Mouse (Mus musculus) neural tube, embryonic 15.5 days (tissue): ENCODE results near the gene Ddx50. TPM values are rescaled to one million over a fixed set of nuclear protein-coding genes. Genes with fewer than 3 reads are reported as not detected.

Source experiments
- ATAC-seq: fragments of 200-750 bp; cut with Nextera tagmentation; 2 replicates; pipeline ENCODE4 v1.8.0; 2017; ENCODE audit warnings: mild to moderate bottlenecking, moderate TSS enrichment, moderate library complexity; ENCODE audit not compliant: low FRiP score
- H3K27ac ChIP-seq: fragments of 300-500 bp; sonication (generic); replicated peaks from 2 replicates; pipeline ENCODE4 v1.5.1; 2015; ENCODE audit warnings: mild to moderate bottlenecking, inconsistent platforms
- H3K27me3 ChIP-seq: fragments of 300-500 bp; sonication (generic); replicated peaks from 2 replicates; pipeline ENCODE4 v1.6.1; 2015; ENCODE audit warnings: inconsistent platforms
- H3K36me3 ChIP-seq: fragments of 300-500 bp; sonication (generic); 2 replicates; pipeline ENCODE4 v1.6.1; 2015; ENCODE audit warnings: inconsistent platforms
- H3K4me1 ChIP-seq: fragments of 300-500 bp; sonication (generic); 2 replicates; pipeline ENCODE4 v1.6.1; 2015; ENCODE audit warnings: inconsistent platforms
- H3K4me2 ChIP-seq: fragments of 300-500 bp; sonication (generic); 2 replicates; pipeline ENCODE4 v1.6.1; 2015; ENCODE audit warnings: inconsistent platforms, mild to moderate bottlenecking, moderate library complexity
- H3K4me3 ChIP-seq: fragments of 300-500 bp; sonication (generic); replicated peaks from 2 replicates; pipeline ENCODE4 v1.5.1; 2015; ENCODE audit warnings: mild to moderate bottlenecking, inconsistent platforms
- H3K9ac ChIP-seq: fragments of 300-500 bp; sonication (generic); replicated peaks from 2 replicates; pipeline ENCODE4 v1.6.1; 2015; ENCODE audit warnings: mild to moderate bottlenecking, inconsistent platforms
- H3K9me3 ChIP-seq: fragments of 300-500 bp; sonication (generic); replicated peaks from 2 replicates; pipeline ENCODE4 v1.6.1; 2016; ENCODE audit warnings: inconsistent platforms
- whole genome bisulfite sequencing: fragments of 180-500 bp; shearing (Covaris S2); methylation state at CpG from one replicate; pipeline ENCODE4 v1.1.7; 2015; ENCODE audit warnings: mixed read lengths; 5-methylcytosine and 5-hydroxymethylcytosine counted together
- polyA plus RNA-seq: library from polyadenylated mRNA; unstranded; fragments of >200 nt; fragmentation: Nextera tagmentation; extraction: Ambion mirVana; gene quantifications from 2 replicates; pipeline ENCODE4 v1.2.1, GENCODE M21; 2015

Gene Ddx50
- polyA plus RNA-seq, 1 experiment from 2014 or later, result 80.6 TPM

DNA sequence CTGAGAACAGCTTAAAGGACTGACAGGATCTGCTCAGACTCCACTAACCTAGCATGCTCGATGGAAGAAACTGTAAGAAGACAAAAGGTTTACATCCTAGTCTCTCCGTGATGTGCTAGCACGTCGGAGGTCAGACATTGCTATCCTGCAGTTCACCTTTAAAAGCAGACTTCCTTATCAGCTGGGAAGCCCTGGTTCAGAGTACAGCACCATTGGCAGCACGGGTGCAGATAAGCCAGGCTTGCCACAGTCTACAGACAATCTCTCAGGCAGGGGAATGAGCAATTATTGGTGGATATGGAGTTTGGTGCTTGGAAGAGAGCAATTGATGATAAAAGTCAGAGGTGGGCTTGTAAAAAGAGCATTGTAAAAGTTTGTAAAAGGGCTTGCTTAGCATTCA is 17.0 kb upstream of the Ddx50 start:
- H3K9me3 ChIP-seq, result no peaks in the 10 kb centered on the region
- H3K36me3 ChIP-seq, result no peaks in the 10 kb centered on the region
- WGBS, result 82% methylated on average over 5 of the region's 5 CpGs
- ATAC-seq, result no peak
- H3K27ac ChIP-seq, result no peak overlapping the region
- H3K9ac ChIP-seq, result no peak overlapping the region
- no peak overlapping the region for H3K4me3 ChIP-seq
- 0 out of 2 replicates have a peak, but pooled peaks cover 7% of the 10 kb centered on the region for H3K27me3 ChIP-seq
- no peak overlapping the region for H3K4me2 ChIP-seq
- no peaks in the 10 kb centered on the region for H3K4me1 ChIP-seq

DNA sequence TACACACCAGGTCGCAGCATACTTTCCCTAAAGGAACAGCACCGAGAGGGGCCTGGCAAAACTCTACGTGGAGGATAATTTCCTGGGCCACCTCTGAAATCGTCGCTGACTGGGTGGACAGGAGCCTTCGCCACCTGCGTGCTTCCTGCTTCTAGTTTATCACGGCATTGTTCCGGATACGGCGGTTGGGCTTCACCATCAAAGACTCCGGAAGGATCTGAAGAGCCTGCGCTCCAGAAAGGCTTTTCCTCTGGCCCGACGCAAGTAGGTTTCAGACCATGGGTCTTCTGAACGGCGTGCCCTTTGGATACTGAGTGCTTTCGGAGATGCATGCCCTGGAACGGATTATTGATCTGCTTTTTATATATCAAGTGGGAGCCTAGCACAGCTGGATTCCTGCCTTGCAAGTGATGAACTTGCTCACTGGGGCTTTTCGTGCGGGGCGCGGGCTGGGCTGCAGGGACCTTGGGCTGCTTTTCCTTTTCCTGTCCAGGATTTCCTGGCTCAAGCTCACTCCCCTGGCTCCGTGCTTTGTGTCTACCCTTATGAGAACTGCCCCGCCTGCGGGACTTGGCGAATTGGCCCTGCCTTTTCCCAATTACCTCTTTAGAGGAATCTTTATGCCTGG is 14.1 kb upstream of the Ddx50 start:
- Histone ChIP-seq H3K27me3 (0 out of 2 replicates have a peak, but pooled peaks cover 7% of the 10 kb centered on the region), H3K9ac (no peak overlapping the region), H3K9me3 (no peaks in the 10 kb centered on the region), H3K4me2 (peak overlapping the region; percentile 22; the same call in 1 of the 2 replicates), H3K4me1 (no peaks in the 10 kb centered on the region), H3K4me3 (no peak overlapping the region), H3K36me3 (no peaks in the 10 kb centered on the region), H3K27ac (no peak overlapping the region)
- 60% methylated on average over 27 of the region's 27 CpGs for WGBS
- ATAC-seq, result no peak

DNA sequence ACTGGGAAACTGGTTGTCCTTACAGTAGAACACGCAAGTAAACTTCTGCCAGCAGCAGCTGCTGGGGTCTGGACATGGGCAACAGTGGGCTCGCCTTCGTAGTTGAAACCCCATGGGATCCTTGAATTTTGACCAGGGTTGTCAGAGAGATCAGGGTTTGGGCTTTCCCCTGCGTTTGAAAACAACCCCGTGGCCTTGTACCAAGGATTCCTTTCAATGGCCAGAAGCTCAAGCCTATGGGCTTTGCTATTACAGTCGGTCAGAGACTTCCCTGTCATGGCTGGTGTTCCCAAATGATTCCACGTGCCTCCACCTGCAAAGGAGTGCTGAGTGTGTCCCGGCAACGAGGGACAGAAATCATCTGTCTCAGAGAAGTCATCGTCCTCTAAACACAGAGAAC is 13.2 kb upstream of the Ddx50 start:
- ATAC-seq, result no peak
- no peaks in the 10 kb centered on the region for H3K9me3 ChIP-seq
- 90% methylated on average over 10 of the region's 10 CpGs for WGBS

DNA sequence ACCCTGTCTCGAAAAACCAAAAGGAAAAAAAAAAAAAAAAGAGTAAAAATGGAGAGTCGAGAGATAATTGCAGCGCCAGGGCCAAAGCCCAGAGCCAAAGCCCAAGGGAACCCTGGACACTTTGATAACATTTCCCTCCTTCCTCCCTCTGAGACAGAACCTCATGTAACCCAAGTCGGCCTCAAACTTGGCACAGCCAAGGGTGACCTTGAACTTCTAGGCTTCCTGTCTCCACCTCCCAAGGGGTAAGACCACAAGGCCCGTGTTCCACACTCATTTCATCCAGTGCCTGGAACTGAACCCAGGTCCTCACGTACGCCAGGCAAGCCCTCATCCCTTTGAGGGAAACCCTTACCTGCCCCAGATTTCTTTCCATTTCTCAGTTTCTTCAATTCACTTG is 5.7 kb upstream of the Ddx50 start:
- Histone ChIP-seq H3K4me1 (peaks cover 6% of the 10 kb centered on the region; the same call in 1 of the 2 replicates), H3K9me3 (no peaks in the 10 kb centered on the region), H3K36me3 (no peaks in the 10 kb centered on the region), H3K4me2 (no peak overlapping the region), H3K4me3 (no peak overlapping the region), H3K27ac (no peak overlapping the region), H3K9ac (no peak overlapping the region), H3K27me3 (no peaks in the 10 kb centered on the region)
- no peak for ATAC-seq
- WGBS, result 93% methylated on average over 7 of the region's 7 CpGs

More for the DNA sequence above, 13.2 kb upstream of the Ddx50 start:
- Histone ChIP-seq H3K4me2 (no peak overlapping the region), H3K36me3 (no peaks in the 10 kb centered on the region), H3K27me3 (0 out of 2 replicates have a peak, but pooled peaks cover 7% of the 10 kb centered on the region), H3K4me1 (no peaks in the 10 kb centered on the region), H3K4me3 (no peak overlapping the region), H3K9ac (no peak overlapping the region), H3K27ac (no peak overlapping the region)

DNA sequence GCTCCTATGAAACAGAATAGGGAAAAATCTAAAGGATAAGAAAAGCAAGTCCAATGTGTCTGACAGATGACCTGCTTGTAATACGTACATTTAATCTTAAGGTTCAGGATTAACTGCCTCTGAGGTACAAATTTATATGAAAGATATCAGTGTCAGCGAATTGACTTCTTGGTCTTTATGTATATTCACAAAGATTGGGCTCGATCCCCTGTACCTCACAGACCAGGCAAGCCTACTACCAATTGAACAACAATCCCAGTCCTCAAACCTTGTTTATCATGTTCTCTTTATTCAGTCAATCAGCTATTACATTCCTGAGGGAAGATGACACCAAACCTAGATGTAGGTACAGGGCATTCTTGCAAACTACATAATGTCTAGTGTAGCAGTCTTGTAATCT is 943 bp upstream of the Ddx50 start:
- Histone ChIP-seq H3K9me3 (no peaks in the 10 kb centered on the region), H3K4me1 (peaks cover 21% of the 10 kb centered on the region), H3K36me3 (peaks cover 2% of the 10 kb centered on the region; the same call in 1 of the 2 replicates), H3K27me3 (no peaks in the 10 kb centered on the region), H3K27ac (peak overlapping the region; percentile 94), H3K9ac (peak overlapping the region; percentile 57), H3K4me3 (peak overlapping the region; percentile 99), H3K4me2 (peak overlapping the region; percentile 63)
- WGBS, result 18% methylated on average over 3 of the region's 3 CpGs
- no peak for ATAC-seq

DNA sequence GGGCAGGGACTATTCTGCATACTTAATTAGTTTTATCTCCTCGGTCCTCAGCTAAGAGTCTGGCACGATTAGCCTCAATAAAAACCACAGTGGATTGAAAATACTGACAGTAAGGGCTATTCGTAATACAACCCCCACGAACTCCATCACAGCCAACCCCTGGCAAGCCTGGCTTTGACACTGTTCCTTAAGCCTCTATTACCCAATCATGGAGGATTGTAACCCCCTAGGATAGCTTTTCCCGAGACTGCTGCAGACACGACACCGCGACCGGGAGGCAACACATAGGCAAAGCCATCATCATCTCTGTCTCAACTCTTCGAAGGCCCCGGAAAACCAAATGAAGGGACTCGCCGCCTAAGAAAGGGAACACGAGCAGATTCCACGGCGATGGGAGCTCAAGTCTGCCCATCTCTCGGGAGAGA is 648 bp downstream of the Ddx50 start:
- Histone ChIP-seq H3K4me3 (peak overlapping the region; percentile 99), H3K27me3 (no peaks in the 10 kb centered on the region), H3K9ac (peak overlapping the region; percentile 93), H3K4me1 (peaks cover 21% of the 10 kb centered on the region), H3K27ac (peak overlapping the region; percentile 94), H3K4me2 (peak overlapping the region; percentile 74), H3K36me3 (peaks cover 11% of the 10 kb centered on the region), H3K9me3 (no peaks in the 10 kb centered on the region)
- WGBS, result under 1% methylated on average over 17 of the region's 17 CpGs
- ATAC-seq, result no peak

DNA sequence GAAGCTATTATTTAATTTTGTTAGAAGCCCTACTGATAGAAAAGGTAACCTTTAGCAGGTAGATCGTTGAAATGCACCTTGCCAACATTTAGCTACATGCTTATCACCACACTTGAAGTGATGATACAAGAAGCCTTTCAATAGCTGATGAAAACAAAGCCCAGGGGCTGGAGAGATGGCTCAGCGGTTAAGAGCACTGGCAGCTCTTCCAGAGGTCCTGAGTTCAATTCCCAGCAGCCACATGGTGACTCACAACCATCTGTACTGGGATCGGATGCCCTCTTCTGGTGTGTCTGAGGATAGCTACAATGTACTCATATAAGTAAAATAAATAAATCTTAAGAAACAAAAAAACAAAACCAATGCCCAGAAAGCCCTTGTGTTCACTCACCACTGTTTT is 46.9 kb downstream of the Ddx50 start:
- H3K36me3 ChIP-seq, result no peaks in the 10 kb centered on the region
- no peaks in the 10 kb centered on the region for H3K27me3 ChIP-seq
- 90% methylated on average over 3 of the region's 3 CpGs for WGBS
- no peak overlapping the region for H3K4me2 ChIP-seq
- no peak for ATAC-seq
- no peaks in the 10 kb centered on the region for H3K9me3 ChIP-seq
- H3K4me3 ChIP-seq, result no peak overlapping the region
- no peak overlapping the region for H3K9ac ChIP-seq
- peaks cover 22% of the 10 kb centered on the region for H3K4me1 ChIP-seq
- H3K27ac ChIP-seq, result no peak overlapping the region

DNA sequence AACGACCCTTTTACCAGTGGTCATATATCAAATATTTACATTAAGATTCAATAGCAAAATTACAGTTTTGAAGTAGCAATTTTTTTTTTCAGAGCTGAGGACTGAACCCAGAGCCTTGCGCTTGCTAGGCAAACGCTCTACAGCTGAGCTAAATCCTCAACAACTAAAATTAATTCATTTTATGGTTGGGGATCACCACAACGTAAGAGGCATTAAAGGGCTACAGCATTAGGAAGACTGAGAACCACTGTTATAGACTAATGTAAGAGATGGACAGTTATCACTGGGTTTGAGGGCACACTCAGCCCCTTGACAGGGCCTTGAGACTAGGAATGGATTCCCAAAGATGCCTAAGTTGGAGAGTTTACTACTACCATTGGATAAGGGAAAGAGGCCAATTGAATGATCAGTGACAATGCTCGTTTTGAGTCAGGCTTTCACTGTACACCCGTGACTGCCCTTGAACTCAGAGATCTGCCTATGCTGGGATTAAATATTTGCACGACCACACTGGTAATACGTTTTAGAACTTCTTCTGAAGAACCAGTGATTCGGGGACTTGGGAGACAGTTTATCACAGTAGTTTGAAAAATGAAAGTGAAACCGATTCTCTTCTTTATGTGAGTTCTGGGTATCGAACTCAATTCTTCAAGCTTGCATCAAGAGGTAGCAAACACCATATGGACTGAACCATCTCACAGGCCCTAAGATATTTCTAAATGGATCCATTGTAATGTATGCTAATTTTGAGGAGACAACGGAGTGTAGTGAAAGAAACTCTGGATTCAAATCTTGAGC is 47.6 kb downstream of the Ddx50 start:
- Histone ChIP-seq H3K4me2 (peak overlapping the region; percentile 90; the same call in 1 of the 2 replicates), H3K4me1 (peaks cover 24% of the 10 kb centered on the region), H3K9me3 (no peaks in the 10 kb centered on the region), H3K36me3 (peaks cover under 1% of the 10 kb centered on the region; the same call in 1 of the 2 replicates), H3K4me3 (no peak overlapping the region), H3K27ac (no peak overlapping the region), H3K9ac (no peak overlapping the region), H3K27me3 (no peaks in the 10 kb centered on the region)
- ATAC-seq, result no peak
- WGBS, result 91% methylated on average over 12 of the region's 12 CpGs

DNA sequence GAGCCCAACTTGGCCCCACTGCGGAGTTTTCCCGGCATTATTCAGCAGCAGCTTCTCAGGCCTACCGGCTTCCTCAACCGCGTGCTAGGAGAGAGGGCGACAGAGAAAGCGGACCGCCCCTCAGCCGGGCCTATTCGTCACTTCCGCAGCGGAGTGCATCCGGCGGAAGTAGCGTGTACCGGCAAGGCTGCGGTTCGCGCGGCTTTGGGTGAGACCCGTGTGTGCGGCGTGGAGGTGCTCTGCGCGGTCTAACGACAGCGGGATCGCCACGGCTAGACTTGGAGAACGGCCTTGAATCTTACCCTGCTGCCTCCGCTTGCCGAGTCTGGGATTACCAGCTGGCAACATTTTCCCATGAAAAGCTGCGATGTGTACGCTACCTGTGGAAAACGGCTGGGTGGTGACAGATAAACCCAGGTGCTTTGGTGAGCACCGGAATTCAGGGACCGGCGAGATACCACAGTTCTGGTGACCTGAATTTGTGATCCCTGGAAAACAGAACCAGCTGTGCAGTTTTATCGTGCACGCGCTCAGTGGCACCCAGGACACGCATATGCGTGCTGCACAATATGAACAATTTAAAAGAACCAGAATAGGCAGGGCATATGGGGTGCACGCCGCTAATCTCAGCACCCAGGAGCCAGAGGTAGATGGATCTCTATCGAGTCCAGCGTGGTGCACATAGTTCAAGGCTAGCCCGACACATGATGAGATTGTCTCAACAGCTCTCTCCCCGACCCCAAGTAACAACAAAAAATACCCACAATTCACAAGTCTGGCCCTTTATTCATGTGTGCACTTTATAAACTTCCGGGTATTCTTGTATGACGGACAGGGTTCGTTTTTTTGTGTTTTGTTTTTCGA is 48.6 kb downstream of the Ddx50 start, which contains the start of gene Ddx21:
Gene Ddx21 (minus strand): TSS at position 105 of the 864 bp plus-strand sequence.
- peak; percentile 99 for ATAC-seq
- peaks cover 11% of the 10 kb centered on the region for H3K36me3 ChIP-seq
- H3K4me2 ChIP-seq, result peak within 1 kb of the TSS; percentile 90
- no peaks in the 10 kb centered on the region for H3K9me3 ChIP-seq
- peak within 1 kb of the TSS; percentile 99 for H3K4me3 ChIP-seq
- H3K4me1 ChIP-seq, result peaks cover 32% of the 10 kb centered on the region
- peak within 1 kb of the TSS; percentile 85 for H3K27ac ChIP-seq
- no peaks in the 10 kb centered on the region for H3K27me3 ChIP-seq
- WGBS, result 6% methylated on average over 53 of the region's 53 CpGs
- peak within 1 kb of the TSS; percentile 80 for H3K9ac ChIP-seq

DNA sequence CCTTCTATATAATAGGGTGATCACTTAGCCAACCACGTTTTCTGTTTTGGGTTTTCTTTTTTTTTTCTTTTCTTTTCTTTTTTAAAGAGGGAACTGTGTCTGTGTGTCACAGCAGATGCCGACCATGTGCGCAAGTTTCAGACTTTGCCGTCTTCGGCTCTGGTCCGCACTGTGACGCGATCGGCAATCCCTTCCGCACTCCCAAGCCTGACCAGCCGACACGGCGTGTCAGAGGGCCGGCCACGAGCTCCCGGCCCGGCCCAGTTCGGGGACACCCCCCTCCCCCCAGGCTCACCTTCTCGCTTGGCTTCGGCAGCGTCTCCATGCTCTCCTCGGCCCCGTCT is 49.2 kb downstream of the Ddx50 start:
- Histone ChIP-seq H3K36me3 (peaks cover 15% of the 10 kb centered on the region), H3K9ac (peak overlapping the region; percentile 80), H3K4me3 (peak overlapping the region; percentile 99), H3K27ac (peak overlapping the region; percentile 85), H3K9me3 (no peaks in the 10 kb centered on the region), H3K4me1 (peaks cover 33% of the 10 kb centered on the region), H3K27me3 (no peaks in the 10 kb centered on the region), H3K4me2 (peak overlapping the region; percentile 90)
- 0% methylated on average over 23 of the region's 23 CpGs for WGBS
- peak; percentile 65 for ATAC-seq

DNA sequence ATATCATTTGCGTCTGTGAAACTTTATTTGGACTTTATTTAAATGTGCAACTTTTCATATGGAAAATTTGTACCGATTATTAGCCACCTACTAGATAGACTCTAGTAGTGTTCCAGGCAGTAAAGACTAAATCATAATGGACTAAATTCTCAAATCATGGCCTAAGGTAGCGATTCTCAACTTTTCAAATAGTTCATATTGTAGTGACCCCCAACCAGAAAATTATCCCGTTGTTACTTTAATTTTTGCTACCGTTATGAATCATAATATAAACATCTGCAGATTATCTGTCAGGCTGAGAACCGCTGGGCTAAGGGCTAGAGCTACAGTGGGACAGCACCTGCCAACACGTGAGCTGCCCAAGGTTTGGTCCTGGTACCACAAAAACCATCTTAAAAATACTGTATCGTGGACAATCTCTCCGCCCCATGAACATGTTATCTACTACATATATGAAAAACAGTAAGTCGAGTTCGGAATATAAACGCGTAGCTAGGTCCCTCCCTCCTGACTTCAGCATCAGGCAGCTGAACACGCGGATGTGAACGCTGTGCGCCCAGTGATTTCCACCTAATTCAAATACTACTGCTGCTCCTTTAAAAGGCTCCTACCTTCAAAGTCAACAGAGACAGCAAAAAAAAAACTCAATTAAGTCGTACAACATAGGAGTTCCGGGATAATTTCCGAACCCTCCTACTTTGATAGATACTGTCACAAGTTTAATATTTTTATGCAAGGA is 49.8 kb downstream of the Ddx50 start:
- peak overlapping the region; percentile 99 for H3K4me3 ChIP-seq
- peak overlapping the region; percentile 90 for H3K4me2 ChIP-seq
- 0 out of 2 replicates have a peak overlapping the region, but pooled peaks have one; percentile 85 for H3K27ac ChIP-seq
- no peaks in the 10 kb centered on the region for H3K27me3 ChIP-seq
- peaks cover 18% of the 10 kb centered on the region for H3K36me3 ChIP-seq
- ATAC-seq, result no peak
- no peaks in the 10 kb centered on the region for H3K9me3 ChIP-seq
- H3K4me1 ChIP-seq, result peaks cover 35% of the 10 kb centered on the region
- peak overlapping the region; percentile 80 for H3K9ac ChIP-seq
- 12% methylated on average over 20 of the region's 20 CpGs for WGBS
